Mouse (Mus musculus): ENCODE results near the gene Ess2.

The Ess2 gene

GRCm38 (mm10) chr16:17921325-17922162 lies 10.4 kb upstream of the Ess2 start:
- in situ Hi-C loops (cut with MboI; ENCODE audit: low sequenced_read_pairs): no loop called here

- in situ Hi-C loops (cut with MboI; ENCODE audit: low sequenced_read_pairs): no loop called here
These were observed 9.4 kb upstream of the Ess2 start for GRCm38 (mm10) chr16:17920586-17920985.

GRCm38 (mm10) chr16:17914307-17915249 lies 3.4 kb upstream of the Ess2 start, which contains the start of gene Gsc2:
Gene Gsc2 (minus strand): TSS chr16:17915059.
- in situ Hi-C loops (cut with MboI; ENCODE audit: low sequenced_read_pairs): no loop called here

GRCm38 (mm10) chr16:17898462-17898861 lies 12.7 kb downstream of the Ess2 start, which contains the start of the genes Dgcr2 and Tssk2:
Gene Dgcr2 (minus strand): TSS chr16:17898562.
Gene Tssk2 (plus strand): TSS chr16:17898637.
- in situ Hi-C loops (cut with MboI; ENCODE audit: low sequenced_read_pairs): no loop called here

GRCm38 (mm10) chr16:17896091-17896490 lies 15.1 kb downstream of the Ess2 start:
- in situ Hi-C loops (cut with MboI; ENCODE audit: low sequenced_read_pairs): no loop called here

- in situ Hi-C loops (cut with MboI; ENCODE audit: low sequenced_read_pairs): no loop called here
These were observed 17.2 kb downstream of the Ess2 start, which contains the start of gene Tssk1 for GRCm38 (mm10) chr16:17893923-17894322. Gene Tssk1 (plus strand): TSS chr16:17894223.

GRCm38 (mm10) chr16:17892606-17893005 lies 18.5 kb downstream of the Ess2 start:
- in situ Hi-C loops (cut with MboI; ENCODE audit: low sequenced_read_pairs): no loop called here

GRCm38 (mm10) chr16:17891567-17891959 lies 19.6 kb downstream of the Ess2 start, which contains the start of gene Gm20518:
Gene Gm20518 (minus strand): TSS chr16:17891671.
- in situ Hi-C loops (cut with MboI; ENCODE audit: low sequenced_read_pairs): no loop called here

GRCm38 (mm10) chr16:17890917-17891566 lies 20.1 kb downstream of the Ess2 start:
- in situ Hi-C loops (cut with MboI; ENCODE audit: low sequenced_read_pairs): no loop called here

GRCm38 (mm10) chr16:17890342-17890727 lies 20.8 kb downstream of the Ess2 start:
- in situ Hi-C loops (cut with MboI; ENCODE audit: low sequenced_read_pairs): no loop called here

GRCm38 (mm10) chr16:17889689-17890341 lies 21.3 kb downstream of the Ess2 start:
- in situ Hi-C loops (cut with MboI; ENCODE audit: low sequenced_read_pairs): no loop called here

GRCm38 (mm10) chr16:17884116-17884515 lies 27.0 kb downstream of the Ess2 start:
- in situ Hi-C loops (cut with MboI; ENCODE audit: low sequenced_read_pairs): no loop called here

GRCm38 (mm10) chr16:17882196-17882595 lies 29.0 kb downstream of the Ess2 start:
- in situ Hi-C loops (cut with MboI; ENCODE audit: low sequenced_read_pairs): no loop called here

GRCm38 (mm10) chr16:17879571-17879970 lies 31.6 kb downstream of the Ess2 start:
- in situ Hi-C loops (cut with MboI; ENCODE audit: low sequenced_read_pairs): no loop called here

- in situ Hi-C loops (cut with MboI; ENCODE audit: low sequenced_read_pairs): no loop called here
These were observed 35.1 kb downstream of the Ess2 start for GRCm38 (mm10) chr16:17876096-17876495.

- in situ Hi-C loops (cut with MboI; ENCODE audit: low sequenced_read_pairs): no loop called here
These were observed 36.0 kb downstream of the Ess2 start for GRCm38 (mm10) chr16:17875174-17875573.

GRCm38 (mm10) chr16:17872995-17873394 lies 38.2 kb downstream of the Ess2 start:
- in situ Hi-C loops (cut with MboI; ENCODE audit: low sequenced_read_pairs): no loop called here

GRCm38 (mm10) chr16:17871248-17871647 lies 39.9 kb downstream of the Ess2 start:
- in situ Hi-C loops (cut with MboI; ENCODE audit: low sequenced_read_pairs): no loop called here

GRCm38 (mm10) chr16:17865770-17866169 lies 45.4 kb downstream of the Ess2 start:
- in situ Hi-C loops (cut with MboI; ENCODE audit: low sequenced_read_pairs): no loop called here

GRCm38 (mm10) chr16:17865293-17865692 lies 45.9 kb downstream of the Ess2 start:
- in situ Hi-C loops (cut with MboI; ENCODE audit: low sequenced_read_pairs): no loop called here

Data from CH12F3 (cell line).